Mouse (Mus musculus): ENCODE data around the gene Pik3r4. TPM values are rescaled to one million over a fixed set of nuclear protein-coding genes. Genes with fewer than 3 reads are reported as not detected.

The Pik3r4 gene
- polyA plus RNA-seq, 1 experiment = 17.7 TPM

GRCm38 (mm10) chr9:105697764-105698396 lies 55.1 kb downstream of the Pik3r4 start:
- DNase-seq (ENCODE audit: low read depth) = no peak

- no peak for DNase-seq (ENCODE audit: low read depth)
Measured at GRCm38 (mm10) chr9:105700702-105701101, 57.9 kb downstream of the Pik3r4 start.

GRCm38 (mm10) chr9:105701966-105702365 lies 59.2 kb downstream of the Pik3r4 start:
- DNase-seq (ENCODE audit: low read depth) = no peak

GRCm38 (mm10) chr9:105704226-105704932 lies 61.6 kb downstream of the Pik3r4 start:
- DNase-seq (ENCODE audit: low read depth) = no peak

- no peak for DNase-seq (ENCODE audit: low read depth)
Measured at GRCm38 (mm10) chr9:105705011-105705410, 62.2 kb downstream of the Pik3r4 start.

GRCm38 (mm10) chr9:105712049-105712448 lies 69.3 kb downstream of the Pik3r4 start:
- DNase-seq (ENCODE audit: low read depth) = no peak

GRCm38 (mm10) chr9:105719367-105719766 lies 76.6 kb downstream of the Pik3r4 start:
- no peak for DNase-seq (ENCODE audit: low read depth)

- no peak for DNase-seq (ENCODE audit: low read depth)
Measured at GRCm38 (mm10) chr9:105719851-105720395, 77.1 kb downstream of the Pik3r4 start.

- no peak for DNase-seq (ENCODE audit: low read depth)
Measured at GRCm38 (mm10) chr9:105720430-105720829, 77.7 kb downstream of the Pik3r4 start.

- DNase-seq (ENCODE audit: low read depth) = no peak
Measured at GRCm38 (mm10) chr9:105731976-105732375, 89.2 kb downstream of the Pik3r4 start.

GRCm38 (mm10) chr9:105734651-105735050 lies 91.9 kb downstream of the Pik3r4 start:
- no peak for DNase-seq (ENCODE audit: low read depth)

GRCm38 (mm10) chr9:105735195-105735594 lies 92.4 kb downstream of the Pik3r4 start:
- DNase-seq (ENCODE audit: low read depth) = no peak

Other genes starting within 250 kb of the Pik3r4 start
- gene Aste1, start 247.6 kb upstream of the Pik3r4 start, polyA plus RNA-seq (2012; rRNA removed) = 5.7 and 7.1 TPM in 2 replicates
- 0.18 and 0.60 TPM in 2 replicates for gene Nek11, start 247.5 kb upstream of the Pik3r4 start, polyA plus RNA-seq (2012; rRNA removed)
- 39.8 and 47.1 TPM in 2 replicates for gene Atp2c1, start 115.7 kb upstream of the Pik3r4 start, polyA plus RNA-seq (2012; rRNA removed)
- gene Col6a6, start 185.2 kb downstream of the Pik3r4 start, polyA plus RNA-seq (2012; rRNA removed) = 1.8 and 3.2 TPM in 2 replicates

All from gonadal fat pad, adult 2 months (tissue).